Mouse (Mus musculus) c-Kit-positive CD71-positive TER-119-negative erythroid progenitor cells, embryonic 14.5 days (primary cell): ENCODE measurements around the gene Usp25.

Experiments
- DNase-seq: peaks from one replicate; pipeline ENCODE4 v3.0.0-alpha.2; 2013; ENCODE audit warnings: low read depth

The Usp25 gene

GRCm38 (mm10) chr16:77146801-77147200, 133.3 kb downstream of the Usp25 start:
- DNase-seq = no peak

- DNase-seq = no peak
These were observed 136.8 kb downstream of the Usp25 start for GRCm38 (mm10) chr16:77150338-77150737.

GRCm38 (mm10) chr16:77150884-77151283, 137.4 kb downstream of the Usp25 start:
- DNase-seq = no peak

- no peak for DNase-seq
These were observed 138.8 kb downstream of the Usp25 start for GRCm38 (mm10) chr16:77152288-77152687.

GRCm38 (mm10) chr16:77153216-77153715, 139.8 kb downstream of the Usp25 start:
- no peak for DNase-seq

- DNase-seq = no peak
These were observed 140.3 kb downstream of the Usp25 start for GRCm38 (mm10) chr16:77153815-77154214.

GRCm38 (mm10) chr16:77154831-77155230, 141.3 kb downstream of the Usp25 start:
- DNase-seq = no peak
